Mouse (Mus musculus) C3H10T1/2 (cell line): ENCODE data around the gene Dppa5a. TPM values are rescaled to one million over a fixed set of nuclear protein-coding genes. Genes with fewer than 3 reads are reported as not detected.

Source experiments
- polyA plus RNA-seq, 2 experiments: library from polyadenylated mRNA; unstranded; fragments of >200 nt; fragmentation: generic; extraction: Trizol; gene quantifications; one replicate each; pipeline ENCODE4 v1.2.1; 2012; ENCODE audit warnings: missing spikeins in 2 of 2

Dppa5a gene
- under 1 TPM in 1 of 2 experiments, not detected in 1; 0.05 TPM for polyA plus RNA-seq

DNA sequence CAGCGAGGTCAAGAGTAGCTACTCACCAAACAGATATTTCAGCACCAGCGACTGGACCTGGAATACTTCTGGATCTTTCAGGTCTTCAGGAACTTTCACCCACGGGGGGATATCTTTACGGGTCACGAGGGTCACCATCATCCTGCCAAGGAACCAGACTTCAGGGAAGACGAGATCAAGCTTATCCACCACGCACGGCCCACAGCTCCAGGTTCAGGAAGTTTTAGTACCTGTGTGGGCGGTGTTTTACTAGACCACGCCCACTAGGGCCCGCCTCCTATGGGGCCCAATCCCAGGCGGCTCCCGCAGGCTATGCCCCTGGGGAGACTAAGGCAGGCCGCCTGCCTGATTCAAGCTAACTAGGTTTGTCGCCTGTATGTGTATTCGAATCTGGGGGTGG, at the start of gene Dppa5a:
Gene Dppa5a (minus strand): TSS at position 219 of the 400 bp plus-strand sequence.

DNA sequence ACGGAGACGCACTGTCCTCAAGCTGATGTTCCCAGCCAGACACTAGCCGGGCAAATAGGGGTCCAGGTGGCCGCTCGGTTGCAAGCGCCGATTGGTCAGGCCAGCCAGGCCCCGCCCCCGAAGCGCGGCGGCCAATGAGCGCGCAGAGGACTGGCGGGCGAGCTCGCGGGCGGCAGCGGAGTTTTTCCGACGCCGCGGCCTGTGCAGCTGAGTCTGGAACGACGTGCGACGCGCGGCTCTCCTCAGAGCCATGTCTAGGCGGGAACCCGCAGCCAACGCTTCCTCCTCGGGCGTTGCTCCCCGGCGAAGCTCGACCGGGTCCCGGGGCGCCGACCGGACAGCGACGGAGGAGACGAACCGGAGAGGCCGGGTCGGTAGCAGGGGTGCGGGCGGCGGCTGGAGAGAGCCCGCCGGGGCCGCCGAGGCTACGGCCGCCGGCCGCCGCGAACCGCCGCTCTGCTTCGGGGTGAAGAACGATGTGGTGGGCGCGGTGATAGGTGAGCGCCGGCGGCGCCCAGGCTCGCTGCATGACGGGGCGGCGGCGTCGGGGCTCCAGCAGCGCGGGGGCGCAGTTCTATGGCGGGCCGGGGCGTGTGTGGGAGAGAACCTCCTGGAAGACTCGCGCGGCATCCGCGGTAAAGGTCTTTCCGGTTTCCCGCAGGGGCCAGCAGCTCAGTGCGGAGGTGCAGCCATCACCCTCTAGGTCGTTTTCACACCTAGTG, 27.8 kb upstream of the Dppa5a start, which contains the start of gene Ddx43:
Gene Ddx43 (plus strand): TSS at position 148 of the 722 bp plus-strand sequence.

DNA sequence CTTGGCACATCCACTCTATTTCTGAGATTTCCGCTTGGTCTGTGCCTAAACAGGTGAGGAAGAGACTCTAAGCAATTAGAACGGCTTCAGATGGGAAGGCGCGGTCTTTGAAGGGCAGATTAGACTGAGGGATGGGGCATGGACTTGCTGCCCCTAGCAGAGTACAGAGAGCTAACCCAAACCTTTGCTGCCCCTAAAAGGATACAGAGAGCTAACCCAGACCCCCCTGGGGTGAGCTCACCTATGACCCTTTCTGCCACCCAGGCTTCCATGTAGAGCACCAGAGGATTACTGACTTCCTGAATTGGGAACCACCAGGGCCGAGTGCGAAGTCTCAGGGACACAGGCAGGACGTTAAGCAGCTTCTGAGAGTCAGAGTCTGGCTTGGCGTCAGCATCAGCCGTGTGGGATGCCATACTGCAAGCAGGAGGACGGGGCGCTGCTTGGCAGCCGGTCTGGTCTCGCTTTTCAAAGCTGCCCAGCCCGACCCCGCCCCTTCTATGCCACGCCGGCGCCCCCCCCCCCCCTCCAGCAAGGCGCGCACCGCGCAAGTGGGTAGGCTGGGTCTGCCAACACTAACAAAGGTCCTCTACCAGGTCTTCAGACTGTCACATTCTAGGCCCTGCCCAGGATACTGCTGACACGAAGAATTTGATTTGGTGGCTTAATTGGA, 10.3 kb upstream of the Dppa5a start, which contains the start of gene Ooep:
Gene Ooep (minus strand): TSS at position 613 of the 673 bp plus-strand sequence.

DNA sequence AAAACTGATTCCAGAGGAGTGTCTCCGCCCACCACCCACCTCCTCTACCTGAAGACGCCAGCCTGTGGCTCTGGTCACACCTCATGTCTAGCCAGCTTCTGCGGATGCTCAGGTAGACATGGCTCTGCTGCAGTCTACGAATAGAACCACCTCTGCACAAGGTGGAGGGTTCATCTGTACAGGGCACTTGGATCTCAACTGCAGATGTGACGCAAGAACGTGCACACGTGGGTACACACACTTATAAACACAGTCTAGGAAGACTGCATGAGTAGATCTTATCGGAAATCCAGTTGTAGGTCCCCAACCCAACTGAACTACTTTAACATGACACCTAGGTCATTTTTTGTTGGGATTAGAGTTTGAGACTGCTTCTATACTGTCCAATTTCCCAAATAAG, 12.4 kb downstream of the Dppa5a start, which contains the start of gene Gsta2:
Gene Gsta2 (minus strand): TSS at position 178 of the 400 bp plus-strand sequence.

DNA sequence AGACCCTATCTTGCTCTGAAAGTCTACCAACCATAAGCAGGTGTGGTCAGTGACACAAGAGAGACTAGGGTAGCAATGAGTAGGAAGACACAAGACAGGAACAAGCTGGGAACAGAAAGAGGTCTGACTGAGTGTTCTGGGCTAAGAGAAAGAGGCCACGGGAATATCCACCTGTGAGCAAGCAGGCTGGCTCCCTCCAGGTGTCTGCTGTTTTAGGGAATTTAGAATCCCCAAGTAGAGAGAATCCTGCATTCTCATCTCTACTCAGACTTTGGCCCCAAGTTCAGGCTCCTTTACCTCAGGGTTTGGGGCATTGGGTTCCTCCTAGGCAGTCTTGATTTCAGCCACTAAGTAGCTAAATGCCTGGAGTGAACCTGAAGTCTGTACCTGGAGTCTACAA, 40.7 kb downstream of the Dppa5a start, which contains the start of gene Omt2b:
Gene Omt2b (plus strand): TSS at position 301 of the 400 bp plus-strand sequence.

Other genes starting within 250 kb of the Dppa5a start
- 100 to 1,000 TPM in 1 of 2 experiments, 10 to 100 TPM in 1; 22.1 to 238 TPM for gene Gsta4, start 185.4 kb downstream of the Dppa5a start, polyA plus RNA-seq
- gene Gsta1, start 137.5 kb downstream of the Dppa5a start, polyA plus RNA-seq, result 1 to 10 TPM in 1 of 2 experiments, under 1 TPM in 1; 0.23 to 1.3 TPM
- gene Gm3776, start 111.0 kb downstream of the Dppa5a start, polyA plus RNA-seq, result under 1 TPM in 1 of 2 experiments, not detected in 1; 0.04 TPM
- under 1 TPM in 1 of 2 experiments, not detected in 1; 0.21 TPM for gene Gm10639, start 78.3 kb downstream of the Dppa5a start, polyA plus RNA-seq
- under 1 TPM in 1 of 2 experiments, not detected in 1; 0.22 TPM for gene Omt2a, start 53.4 kb downstream of the Dppa5a start, polyA plus RNA-seq
- gene Omt2b, start 40.6 kb downstream of the Dppa5a start, polyA plus RNA-seq, result under 1 TPM in 1 of 2 experiments, not detected in 1; 0.09 TPM
- under 1 TPM in 1 of 2 experiments, not detected in 1; 0.37 TPM for gene Gsta2, start 12.4 kb downstream of the Dppa5a start, polyA plus RNA-seq
- gene Ooep, start 10.5 kb upstream of the Dppa5a start, polyA plus RNA-seq, result under 1 TPM; 0.01 to 0.06 TPM
- gene Ddx43, start 27.6 kb upstream of the Dppa5a start, polyA plus RNA-seq, result not detected
- gene Cgas, start 75.1 kb upstream of the Dppa5a start, polyA plus RNA-seq, result 1 to 10 TPM in 1 of 2 experiments, under 1 TPM in 1; 0.70 to 1.8 TPM
- gene Mto1, start 80.0 kb upstream of the Dppa5a start, polyA plus RNA-seq, result 1 to 10 TPM; 4.5 to 7.6 TPM
- under 1 TPM; 0.06 to 0.20 TPM for gene Gm17324, start 80.6 kb upstream of the Dppa5a start, polyA plus RNA-seq
- gene Eef1a1, start 121.0 kb upstream of the Dppa5a start, polyA plus RNA-seq, result 1,000 to 10,000 TPM; 3,547 to 7,697 TPM
- gene Slc17a5, start 219.9 kb upstream of the Dppa5a start, polyA plus RNA-seq, result 1 to 10 TPM in 1 of 2 experiments, under 1 TPM in 1; 0.62 to 5.5 TPM
- gene Cd109, start 247.4 kb upstream of the Dppa5a start, polyA plus RNA-seq, result 10 to 100 TPM in 1 of 2 experiments, 1 to 10 TPM in 1; 1.6 to 16.8 TPM